Mouse (Mus musculus): ENCODE results near the gene Ugt2b36. TPM values are rescaled to one million over a fixed set of nuclear protein-coding genes. Genes with fewer than 3 reads are reported as not detected.

Ugt2b36 gene
- not detected in 2 replicates for polyA plus RNA-seq (2015; fragmentation: Nextera tagmentation; extraction: Ambion mirVana)

GRCm38 (mm10) chr5:87092346-87093027, at the start of gene Ugt2b36:
TSS of gene Ugt2b36 (minus strand) at chr5:87092555.

DNA sequence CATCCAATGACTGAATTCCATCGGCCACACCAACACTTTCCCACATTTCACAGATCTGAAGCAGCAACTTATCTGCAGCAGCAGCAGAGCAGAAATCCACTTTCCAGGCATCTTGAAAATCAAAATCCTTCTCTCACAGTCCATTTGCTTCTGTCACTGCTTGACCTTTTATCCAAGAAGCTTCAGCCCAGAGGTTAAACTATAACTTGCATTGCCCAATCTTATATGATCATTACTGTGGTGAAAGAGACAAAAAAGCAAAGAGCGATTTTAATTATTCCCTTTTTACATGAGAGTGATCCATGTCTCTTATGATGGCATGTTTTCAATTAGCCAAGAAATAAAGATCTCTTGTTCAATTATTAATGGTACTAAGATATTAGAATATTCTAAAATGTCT, 47.8 kb upstream of the Ugt2b36 start, which contains the start of gene Ugt2b5:
Ugt2b5 (minus strand) TSS at position 123 of the 400 bp plus-strand sequence.

Other genes with a start within 250 kb of the Ugt2b36 start
- 0.99 and 1.2 TPM in 2 replicates for gene Ugt2b34, start 185.6 kb downstream of the Ugt2b36 start, polyA plus RNA-seq (2015; fragmentation: Nextera tagmentation; extraction: Ambion mirVana)
- not detected in 2 replicates for gene Ugt2b1, start 166.0 kb downstream of the Ugt2b36 start, polyA plus RNA-seq (2015; fragmentation: Nextera tagmentation; extraction: Ambion mirVana)
- gene Ugt2b35, start 91.7 kb downstream of the Ugt2b36 start, polyA plus RNA-seq (2015; fragmentation: Nextera tagmentation; extraction: Ambion mirVana) = 0.05 TPM in 1 of 2 replicates, not detected in the other
- 0.22 TPM in 1 of 2 replicates, not detected in the other for gene Ugt2b5, start 47.8 kb upstream of the Ugt2b36 start, polyA plus RNA-seq (2015; fragmentation: Nextera tagmentation; extraction: Ambion mirVana)
- gene Ugt2b37, start 162.2 kb upstream of the Ugt2b36 start, polyA plus RNA-seq (2015; fragmentation: Nextera tagmentation; extraction: Ambion mirVana) = not detected in 2 replicates
- gene Ugt2a3, start 244.6 kb upstream of the Ugt2b36 start, polyA plus RNA-seq (2015; fragmentation: Nextera tagmentation; extraction: Ambion mirVana) = not detected in 2 replicates